Mouse (Mus musculus): ENCODE data around the gene Lrrc7. TPM values are rescaled to one million over a fixed set of nuclear protein-coding genes. Genes with fewer than 3 reads are reported as not detected.

Gene Lrrc7
- polyA plus RNA-seq, 1 experiment from 2014 or later, result 0.11 TPM

DNA sequence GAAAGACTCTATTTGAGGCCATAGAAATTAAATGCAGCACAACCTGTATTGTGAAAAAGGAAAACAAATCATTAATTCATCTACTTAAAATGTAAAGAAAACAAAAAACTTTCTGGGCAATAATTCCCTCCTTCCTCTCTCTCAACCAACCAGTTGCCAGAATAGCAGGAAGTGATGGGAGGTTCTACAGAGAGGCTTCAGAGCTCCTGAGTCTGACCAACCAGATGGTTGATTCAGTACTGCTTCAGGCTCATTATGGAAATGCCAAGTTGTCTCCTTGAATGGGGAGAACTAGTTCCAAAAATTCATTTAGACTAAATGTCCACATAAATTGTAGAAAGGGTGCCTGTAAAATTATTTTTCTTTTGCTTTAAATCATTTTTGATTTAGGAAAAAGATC lies 231.9 kb downstream of the Lrrc7 start:
- Histone ChIP-seq H3K4me2 (ENCODE audit: low read length) (no peak overlapping the region), H3K9ac (ENCODE audit: low read depth, low read length) (no peak overlapping the region), H3K4me1 (replicated peaks; ENCODE audit: insufficient read depth, low read length) (no peaks in the 10 kb centered on the region), H3K27ac (no peak overlapping the region), H3K36me3 (ENCODE audit: insufficient read depth, low read length) (no peaks in the 10 kb centered on the region), H3K4me3 (replicated peaks; ENCODE audit: low read depth, low read length) (no peak overlapping the region), H3K9me3 (replicated peaks; ENCODE audit: low read length) (no peaks in the 10 kb centered on the region), H3K27me3 (ENCODE audit: insufficient read depth, low read length) (no peaks in the 10 kb centered on the region)
- ATAC-seq (replicated peaks; ENCODE audit: low FRiP score, low read depth) (no peak), DNase-seq (ENCODE audit: low spot score) (no peak)
- TF ChIP-seq CTCF (IDR thresholded peaks at IDR 0.05; ENCODE audit: low read depth), result no peak

DNA sequence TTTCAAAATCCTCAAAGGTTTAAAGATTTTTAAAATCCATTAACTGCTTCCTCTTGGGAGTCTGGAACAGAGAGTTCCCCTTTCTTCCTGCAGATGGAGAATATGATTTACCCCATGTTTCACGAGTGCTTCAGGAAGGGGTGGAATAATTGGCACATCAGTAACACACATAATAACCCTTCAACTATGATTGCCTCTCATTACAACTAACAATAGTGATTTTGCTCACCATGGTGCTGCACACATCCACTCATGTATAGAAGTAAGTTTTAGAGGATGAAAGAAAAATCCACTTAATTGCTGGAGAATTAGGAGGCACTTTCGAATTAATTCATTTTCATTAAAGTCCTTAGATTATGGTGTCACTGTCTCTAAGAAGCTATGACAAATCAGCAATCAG lies 251.6 kb downstream of the Lrrc7 start:
- WGBS, result 69% methylated on average over 2 of the region's 2 CpGs
- H3K36me3 ChIP-seq (ENCODE audit: insufficient read depth, low read length), result no peaks in the 10 kb centered on the region
- H3K4me3 ChIP-seq (replicated peaks; ENCODE audit: low read depth, low read length), result no peak overlapping the region
- H3K9me3 ChIP-seq (replicated peaks; ENCODE audit: low read length), result no peaks in the 10 kb centered on the region
- DNase-seq (ENCODE audit: low spot score) (no peak), ATAC-seq (replicated peaks; ENCODE audit: low FRiP score, low read depth) (no peak)
- TF ChIP-seq CTCF (IDR thresholded peaks at IDR 0.05; ENCODE audit: low read depth), result no peak
- H3K4me2 ChIP-seq (ENCODE audit: low read length), result no peak overlapping the region
- H3K27ac ChIP-seq, result no peak overlapping the region
- H3K27me3 ChIP-seq (ENCODE audit: insufficient read depth, low read length), result no peaks in the 10 kb centered on the region
- no peaks in the 10 kb centered on the region for H3K4me1 ChIP-seq (replicated peaks; ENCODE audit: insufficient read depth, low read length)
- no peak overlapping the region for H3K9ac ChIP-seq (ENCODE audit: low read depth, low read length)

DNA sequence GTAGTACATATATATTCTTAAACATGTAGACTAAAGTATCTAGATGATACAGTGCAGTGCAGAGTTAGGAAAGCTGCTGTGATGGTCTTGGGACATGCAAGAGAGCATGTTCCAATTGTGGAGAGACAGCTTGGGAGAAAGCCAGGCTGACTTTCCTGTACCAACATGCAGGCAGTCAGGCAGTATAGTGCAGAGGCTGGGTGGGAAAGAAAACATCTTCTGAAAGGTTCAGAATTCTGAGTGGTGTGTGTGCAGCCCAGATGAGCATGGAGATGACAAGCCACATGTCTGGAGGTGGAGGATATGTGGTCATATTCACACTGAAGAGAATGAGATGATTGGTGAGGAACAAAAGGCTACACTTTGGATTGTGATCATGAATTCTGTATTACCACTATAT lies 254.6 kb downstream of the Lrrc7 start:
- Histone ChIP-seq H3K36me3 (ENCODE audit: insufficient read depth, low read length) (no peaks in the 10 kb centered on the region), H3K4me3 (replicated peaks; ENCODE audit: low read depth, low read length) (no peak overlapping the region), H3K4me1 (replicated peaks; ENCODE audit: insufficient read depth, low read length) (no peaks in the 10 kb centered on the region), H3K27me3 (ENCODE audit: insufficient read depth, low read length) (no peaks in the 10 kb centered on the region), H3K9ac (ENCODE audit: low read depth, low read length) (no peak overlapping the region), H3K27ac (no peak overlapping the region), H3K4me2 (ENCODE audit: low read length) (no peak overlapping the region), H3K9me3 (replicated peaks; ENCODE audit: low read length) (no peaks in the 10 kb centered on the region)
- TF ChIP-seq CTCF (IDR thresholded peaks at IDR 0.05; ENCODE audit: low read depth), result no peak
- ATAC-seq (replicated peaks; ENCODE audit: low FRiP score, low read depth) (no peak), DNase-seq (ENCODE audit: low spot score) (no peak)

DNA sequence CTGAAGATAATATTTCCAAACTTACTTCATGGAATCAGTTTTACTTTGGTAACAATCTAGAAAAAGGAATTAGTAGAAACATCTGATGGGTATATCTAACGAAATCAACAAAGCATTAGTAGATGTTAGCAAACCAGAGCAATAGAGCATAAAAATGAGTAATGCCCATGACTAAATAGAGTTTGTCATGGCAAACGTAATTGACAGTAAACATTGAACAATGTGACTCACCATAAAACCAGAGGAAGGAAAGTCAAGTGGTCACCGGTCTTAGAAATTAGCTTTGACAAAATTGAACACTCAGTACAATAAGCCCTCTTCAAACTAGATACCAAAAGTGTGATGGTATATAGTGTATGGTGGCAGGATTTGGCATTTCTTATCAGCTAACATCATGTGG lies 263.3 kb downstream of the Lrrc7 start:
- Histone ChIP-seq H3K4me2 (ENCODE audit: low read length) (no peak overlapping the region), H3K4me1 (replicated peaks; ENCODE audit: insufficient read depth, low read length) (no peaks in the 10 kb centered on the region), H3K27me3 (ENCODE audit: insufficient read depth, low read length) (no peaks in the 10 kb centered on the region), H3K36me3 (ENCODE audit: insufficient read depth, low read length) (no peaks in the 10 kb centered on the region), H3K27ac (no peak overlapping the region), H3K9ac (ENCODE audit: low read depth, low read length) (no peak overlapping the region), H3K4me3 (replicated peaks; ENCODE audit: low read depth, low read length) (no peak overlapping the region), H3K9me3 (replicated peaks; ENCODE audit: low read length) (no peaks in the 10 kb centered on the region)
- ATAC-seq (replicated peaks; ENCODE audit: low FRiP score, low read depth) (no peak), DNase-seq (ENCODE audit: low spot score) (no peak)
- TF ChIP-seq CTCF (IDR thresholded peaks at IDR 0.05; ENCODE audit: low read depth), result no peak
- WGBS, result 78% methylated on average over 3 of the region's 3 CpGs

DNA sequence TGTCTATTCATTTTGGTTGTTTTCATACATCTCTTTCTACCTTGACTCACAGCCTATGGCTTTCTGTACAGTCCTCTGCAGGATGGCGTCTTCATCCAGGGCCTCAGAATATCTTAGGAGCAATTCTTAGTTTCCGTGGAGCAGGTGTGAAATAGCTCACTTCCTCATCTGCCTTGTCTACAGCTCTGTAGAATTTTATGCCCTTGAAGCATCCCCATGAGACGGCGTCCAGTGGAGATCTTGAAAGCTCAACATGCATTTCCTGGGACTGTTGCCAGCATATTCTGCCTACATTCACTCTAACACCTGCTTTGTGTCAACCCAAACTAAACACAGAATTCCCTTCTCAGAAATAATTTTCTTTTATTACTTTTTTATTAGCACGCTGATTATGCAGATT lies 267.0 kb downstream of the Lrrc7 start:
- TF ChIP-seq CTCF (IDR thresholded peaks at IDR 0.05; ENCODE audit: low read depth), result no peak
- WGBS, result 56% methylated on average over 5 of the region's 5 CpGs
- H3K4me3 ChIP-seq (replicated peaks; ENCODE audit: low read depth, low read length), result no peak overlapping the region
- H3K9ac ChIP-seq (ENCODE audit: low read depth, low read length), result no peak overlapping the region
- H3K27me3 ChIP-seq (ENCODE audit: insufficient read depth, low read length), result no peaks in the 10 kb centered on the region
- ATAC-seq (replicated peaks; ENCODE audit: low FRiP score, low read depth) (no peak), DNase-seq (ENCODE audit: low spot score) (no peak)
- H3K9me3 ChIP-seq (replicated peaks; ENCODE audit: low read length), result no peaks in the 10 kb centered on the region
- H3K36me3 ChIP-seq (ENCODE audit: insufficient read depth, low read length), result no peaks in the 10 kb centered on the region
- H3K27ac ChIP-seq, result no peak overlapping the region
- H3K4me2 ChIP-seq (ENCODE audit: low read length), result no peak overlapping the region
- H3K4me1 ChIP-seq (replicated peaks; ENCODE audit: insufficient read depth, low read length), result no peaks in the 10 kb centered on the region

DNA sequence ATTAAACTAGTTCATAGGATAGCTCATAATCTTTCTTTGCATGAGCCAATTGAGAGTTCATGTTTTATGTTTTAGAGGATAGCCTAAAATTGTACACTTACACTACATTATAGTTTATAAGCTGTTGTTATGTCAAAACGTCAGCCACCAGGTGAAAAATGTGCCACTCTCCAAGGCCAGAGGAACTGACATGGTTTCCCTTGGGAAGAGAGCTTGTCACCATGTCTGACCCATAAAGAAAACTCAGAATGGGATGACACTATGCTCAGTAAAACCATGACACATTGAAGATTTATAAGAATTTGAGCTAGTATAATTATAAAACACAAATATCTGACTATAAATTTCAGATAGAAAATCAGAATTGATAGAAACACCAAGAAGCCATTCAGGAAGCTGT lies 277.6 kb downstream of the Lrrc7 start:
- Histone ChIP-seq H3K4me1 (replicated peaks; ENCODE audit: insufficient read depth, low read length) (no peaks in the 10 kb centered on the region), H3K9ac (ENCODE audit: low read depth, low read length) (no peak overlapping the region), H3K36me3 (ENCODE audit: insufficient read depth, low read length) (no peaks in the 10 kb centered on the region), H3K4me3 (replicated peaks; ENCODE audit: low read depth, low read length) (no peak overlapping the region), H3K27ac (no peak overlapping the region), H3K27me3 (ENCODE audit: insufficient read depth, low read length) (no peaks in the 10 kb centered on the region), H3K9me3 (replicated peaks; ENCODE audit: low read length) (no peaks in the 10 kb centered on the region), H3K4me2 (ENCODE audit: low read length) (no peak overlapping the region)
- ATAC-seq (replicated peaks; ENCODE audit: low FRiP score, low read depth) (no peak), DNase-seq (ENCODE audit: low spot score) (no peak)
- WGBS, result 29% methylated on average over 1 of the region's 1 CpGs
- no peak for TF ChIP-seq CTCF (IDR thresholded peaks at IDR 0.05; ENCODE audit: low read depth)

DNA sequence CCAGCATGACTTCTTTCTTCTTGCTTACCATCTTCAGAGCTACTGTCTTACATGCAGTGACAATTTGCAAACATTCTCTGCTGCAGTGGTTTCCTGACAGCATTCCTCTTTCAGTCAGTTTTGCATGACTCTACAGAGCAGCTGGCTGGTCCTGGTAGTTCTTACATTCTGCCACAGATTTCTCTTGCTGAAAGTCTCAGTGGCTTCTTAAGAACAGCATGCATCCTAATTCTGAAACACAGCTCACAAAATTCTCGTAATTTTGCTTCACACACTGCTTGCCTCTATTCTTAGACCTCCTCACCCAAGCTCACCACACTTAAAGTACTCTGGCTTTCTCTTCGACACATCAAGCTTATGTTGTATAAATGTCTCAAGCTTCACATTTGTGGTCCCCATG lies 283.4 kb downstream of the Lrrc7 start:
- no peak for TF ChIP-seq CTCF (IDR thresholded peaks at IDR 0.05; ENCODE audit: low read depth)
- H3K4me2 ChIP-seq (ENCODE audit: low read length), result no peak overlapping the region
- no peak overlapping the region for H3K4me3 ChIP-seq (replicated peaks; ENCODE audit: low read depth, low read length)
- WGBS, result 81% methylated on average over 2 of the region's 2 CpGs
- H3K4me1 ChIP-seq (replicated peaks; ENCODE audit: insufficient read depth, low read length), result no peaks in the 10 kb centered on the region
- ATAC-seq (replicated peaks; ENCODE audit: low FRiP score, low read depth), result no peak
- no peak for DNase-seq (ENCODE audit: low spot score)
- H3K9ac ChIP-seq (ENCODE audit: low read depth, low read length), result no peak overlapping the region
- H3K27ac ChIP-seq, result no peak overlapping the region
- H3K36me3 ChIP-seq (ENCODE audit: insufficient read depth, low read length), result no peaks in the 10 kb centered on the region
- H3K27me3 ChIP-seq (ENCODE audit: insufficient read depth, low read length), result no peaks in the 10 kb centered on the region
- H3K9me3 ChIP-seq (replicated peaks; ENCODE audit: low read length), result no peaks in the 10 kb centered on the region
